Mouse (Mus musculus) gastrocnemius, adult 2 months (tissue): ENCODE results near the gene Rab13. TPM values are rescaled to one million over a fixed set of nuclear protein-coding genes. Genes with fewer than 3 reads are reported as not detected.

Experiments
- DNase-seq: peaks from one replicate; pipeline ENCODE4 v3.0.0; 2022
- H3K27ac ChIP-seq: fragments of 200-600 bp; 2 replicates; pipeline ENCODE4 v1.8.1; 2022; ENCODE audit warnings: mild to moderate bottlenecking
- H3K4me3 ChIP-seq: fragments of 200-600 bp; 2 replicates; pipeline ENCODE4 v1.8.1; 2022; ENCODE audit warnings: mild to moderate bottlenecking, moderate library complexity
- CTCF ChIP-seq: fragments of 200-600 bp; IDR thresholded peaks from 2 replicates; pipeline ENCODE4 v1.8.1; 2022; ENCODE audit warnings: antibody characterized with exemption, mild to moderate bottlenecking, moderate library complexity
- intact Hi-C: fragments of 180-260 bp; cut with DNase I; formaldehyde crosslinking; loops from one replicate; pipeline ENCODE4 v1.15.1; 2025
- microRNA-seq: library from miRNA; unstranded; fragments of <30 nt; microRNA quantifications from one replicate; pipeline ENCODE4 v1.2.0, GENCODE M21; 2021
- total RNA-seq, 2 experiments: library from RNA; stranded (reverse); gene quantifications; 2 replicates each; pipeline ENCODE4 v1.2.3; 2021

Rab13 gene
- total RNA-seq, 2 experiments from 2014 or later: 5.3 to 5.5 TPM

GRCm38 (mm10) chr3:90266901-90267775 is 53.6 kb downstream of the Rab13 start:
- intact Hi-C loops: loop anchor here (5.0 to 10.0 kb wide), 2 partner anchors 52 to 105 kb away; partner anchors contain the start of genes Rab13 and Rps27
- TF ChIP-seq CTCF: no peak
- no peak for DNase-seq
- Histone ChIP-seq H3K4me3 (peak overlapping the region; percentile 98), H3K27ac (peak overlapping the region; percentile 100)

- Histone ChIP-seq H3K27ac (peak overlapping the region; percentile 100; the same call in 1 of the 2 replicates), H3K4me3 (no peak overlapping the region)
- DNase-seq: no peak
- TF ChIP-seq CTCF: no peak
- intact Hi-C loops: loop anchor here (5.0 to 10.0 kb wide), 2 partner anchors 53 to 104 kb away; partner anchors contain the start of genes Rab13 and Rps27
These were observed 54.7 kb downstream of the Rab13 start for GRCm38 (mm10) chr3:90268190-90268589.

- no peak overlapping the region for H3K27ac ChIP-seq
- no peak for TF ChIP-seq CTCF
- DNase-seq: no peak
- no peak overlapping the region for H3K4me3 ChIP-seq
- intact Hi-C loops: loop anchor here (5.0 to 10.0 kb wide), 2 partner anchors 54 to 103 kb away; partner anchors contain the start of genes Rab13 and Rps27
These were observed 55.5 kb downstream of the Rab13 start for GRCm38 (mm10) chr3:90268971-90269370.

- H3K27ac ChIP-seq: no peak overlapping the region
- H3K4me3 ChIP-seq: no peak overlapping the region
- intact Hi-C loops: no loop called here
- TF ChIP-seq CTCF: no peak
- DNase-seq: no peak
These were observed 57.3 kb downstream of the Rab13 start for GRCm38 (mm10) chr3:90270784-90271183.

- DNase-seq: no peak
- no peak overlapping the region for H3K4me3 ChIP-seq
- H3K27ac ChIP-seq: no peak overlapping the region
- TF ChIP-seq CTCF: no peak
- intact Hi-C loops: no loop called here
These were observed 58.7 kb downstream of the Rab13 start for GRCm38 (mm10) chr3:90272170-90272569.

- Histone ChIP-seq H3K27ac (no peak overlapping the region), H3K4me3 (no peak overlapping the region)
- DNase-seq: no peak
- intact Hi-C loops: no loop called here
- TF ChIP-seq CTCF: no peak
These were observed 60.4 kb downstream of the Rab13 start for GRCm38 (mm10) chr3:90273855-90274254.

- TF ChIP-seq CTCF: no peak
- no peak for DNase-seq
- intact Hi-C loops: no loop called here
- H3K4me3 ChIP-seq: no peak overlapping the region
- no peak overlapping the region for H3K27ac ChIP-seq
These were observed 61.8 kb downstream of the Rab13 start for GRCm38 (mm10) chr3:90275286-90275685.

Small RNA genes lying within 50 kb of the gene (microRNA-seq; reads per million reads assigned to microRNA genes)
- gene Mir7012: not detected

Other genes starting within 250 kb of the Rab13 start
- 10 to 100 TPM; 52.2 to 57.7 TPM for gene Hax1, start 214.9 kb upstream of the Rab13 start, total RNA-seq
- 10 to 100 TPM; 82.0 to 93.3 TPM for gene 4933434E20Rik, start 162.1 kb upstream of the Rab13 start, total RNA-seq
- gene Ubap2l, start 161.1 kb upstream of the Rab13 start, total RNA-seq: 100 to 1,000 TPM in 1 of 2 experiments, 10 to 100 TPM in 1; 94.5 to 104 TPM
- gene Tpm3, start 141.0 kb upstream of the Rab13 start, total RNA-seq: 1,000 to 10,000 TPM in 1 of 2 experiments, 100 to 1,000 TPM in 1; 428 to 1,099 TPM
- gene Nup210l, start 109.6 kb upstream of the Rab13 start, total RNA-seq: under 1 TPM; 0.05 to 0.11 TPM
- gene Rps27, start within 50 bp of the Rab13 start, total RNA-seq: 1,000 to 10,000 TPM in 1 of 2 experiments, 100 to 1,000 TPM in 1; 1,000 to 1,257 TPM
- gene Jtb, start 17.9 kb downstream of the Rab13 start, total RNA-seq: 10 to 100 TPM; 64.8 to 68.8 TPM
- not detected for gene Creb3l4, start 29.8 kb downstream of the Rab13 start, total RNA-seq
- 10 to 100 TPM; 41.6 to 50.6 TPM for gene Slc39a1, start 34.5 kb downstream of the Rab13 start, total RNA-seq
- 10 to 100 TPM; 16.8 to 17.3 TPM for gene Crtc2, start 40.5 kb downstream of the Rab13 start, total RNA-seq
- 10 to 100 TPM; 82.2 to 84.2 TPM for gene Dennd4b, start 51.5 kb downstream of the Rab13 start, total RNA-seq
- 10 to 100 TPM; 50.2 to 53.9 TPM for gene Gatad2b, start 79.5 kb downstream of the Rab13 start, total RNA-seq
- gene Slc27a3, start 176.2 kb downstream of the Rab13 start, total RNA-seq: 1 to 10 TPM in 1 of 2 experiments, under 1 TPM in 1; 0.97 to 1.3 TPM
- gene Ints3, start 219.9 kb downstream of the Rab13 start, total RNA-seq: 10 to 100 TPM; 14.0 to 17.2 TPM